Mouse (Mus musculus) cerebellum, adult 2 months (tissue): ENCODE data around the gene Mpv17l2. TPM values are rescaled to one million over a fixed set of nuclear protein-coding genes. Genes with fewer than 3 reads are reported as not detected.

ENCODE experiments used
- DNase-seq, 2 experiments: peaks; one replicate each; pipeline ENCODE4 v3.0.0; 2021
- H3K27ac ChIP-seq: fragments of 200-500 bp; 2 replicates; pipeline ENCODE4 v1.5.1; 2012; ENCODE audit warnings: low read length, control low read depth, inconsistent platforms; ENCODE audit not compliant: insufficient read depth
- H3K27me3 ChIP-seq: fragments of 200-500 bp; 2 replicates; pipeline ENCODE4 v1.6.1; 2012; ENCODE audit warnings: inconsistent platforms, mild to moderate bottlenecking, low read length, moderate library complexity; ENCODE audit not compliant: control insufficient read depth, insufficient read depth
- H3K4me1 ChIP-seq: fragments of 200-500 bp; 2 replicates; pipeline ENCODE4 v1.6.1; 2011; ENCODE audit warnings: low read length; ENCODE audit not compliant: control insufficient read depth, insufficient read depth
- H3K4me3 ChIP-seq: fragments of 200-500 bp; replicated peaks from 2 replicates; pipeline ENCODE3; 2011; ENCODE audit warnings: mild to moderate bottlenecking, low read depth, low read length, control low read depth; ENCODE audit not compliant: insufficient read depth
- CTCF ChIP-seq: fragments of 200-500 bp; IDR thresholded peaks from 2 replicates; pipeline ENCODE4 v1.5.1; 2011; ENCODE audit warnings: low read depth, mild to moderate bottlenecking, control low read depth, low read length, moderate library complexity, borderline replicate concordance; ENCODE audit not compliant: insufficient read depth
- POLR2A ChIP-seq: fragments of 200-500 bp; IDR thresholded peaks from 2 replicates; pipeline ENCODE4 v1.6.1; 2011; ENCODE audit warnings: low read length, control low read depth, borderline replicate concordance; ENCODE audit not compliant: insufficient read depth
- WGBS: fragments of 180-500 bp; shearing (Covaris S2); methylation state at CpG from one replicate; pipeline ENCODE4 v1.1.7; 2018; 5-methylcytosine and 5-hydroxymethylcytosine counted together
- polyA plus RNA-seq: library from polyadenylated mRNA; depleted of rRNA; stranded (reverse); fragments of >200 nt; gene quantifications from 2 replicates; pipeline ENCODE4 v1.2.3, GENCODE M21; 2012

The Mpv17l2 gene
- polyA plus RNA-seq, 1 experiment, result 83.4 TPM

DNA sequence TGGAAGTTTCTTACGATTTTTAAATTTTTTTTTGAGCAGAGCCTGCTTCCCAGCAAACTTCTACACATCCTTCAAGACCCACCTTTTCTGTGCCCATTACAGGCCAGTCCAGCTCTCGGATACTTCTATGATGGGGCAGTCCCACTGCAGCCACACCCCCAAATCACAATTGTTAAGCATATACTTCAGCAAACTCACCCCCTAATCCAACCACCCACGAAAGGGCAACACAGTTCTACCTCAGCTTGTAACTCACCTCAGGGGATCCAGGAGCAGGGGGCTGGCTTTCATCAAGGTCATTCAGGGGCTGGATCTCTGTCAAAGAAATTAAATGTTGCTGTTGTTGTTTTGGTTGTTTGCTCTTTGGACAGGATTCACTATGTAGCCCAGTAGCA, 26.3 kb upstream of the Mpv17l2 start:
- WGBS, result 96% methylated on average over 3 of the region's 3 CpGs
- no peak overlapping the region for H3K27ac ChIP-seq

DNA sequence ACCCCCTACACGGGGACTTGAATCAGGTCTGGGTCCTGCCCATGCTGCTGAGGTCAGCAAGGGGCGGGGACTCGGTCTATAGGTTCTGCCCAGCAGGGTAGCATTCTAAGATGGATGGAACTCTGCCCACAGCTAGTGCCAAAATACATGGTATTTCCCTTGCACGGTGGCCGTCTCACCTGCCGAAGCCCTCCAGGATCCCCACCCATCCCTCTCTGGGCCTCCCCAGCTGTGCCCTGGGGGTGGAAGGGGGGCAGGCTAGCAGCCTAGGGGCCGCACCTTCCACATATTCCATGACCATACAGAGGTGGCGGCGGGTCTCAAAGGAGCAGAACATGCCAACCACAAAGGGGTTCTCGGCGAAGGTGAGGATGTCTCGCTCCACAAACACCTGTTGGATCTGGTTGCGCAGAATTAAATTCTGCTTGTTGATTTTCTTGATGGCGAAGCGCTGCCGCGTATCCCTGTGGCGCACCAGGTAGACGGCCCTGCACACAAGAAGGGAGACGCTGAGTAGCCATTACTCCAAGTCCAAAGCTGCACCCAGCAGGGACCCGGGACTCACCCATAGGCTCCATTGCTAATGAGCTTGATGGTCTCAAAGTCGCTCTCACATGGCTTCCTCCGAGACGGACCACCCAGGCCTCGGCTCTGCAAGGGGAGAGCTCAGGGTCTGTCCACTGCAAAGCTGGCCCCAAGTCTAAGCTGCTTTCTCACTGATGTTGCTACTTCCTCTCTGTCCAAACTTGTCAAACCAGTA, 25.7 kb upstream of the Mpv17l2 start:
- no peak overlapping the region for H3K27ac ChIP-seq
- 88% methylated on average over 25 of the region's 25 CpGs for WGBS
- no peak overlapping the region for H3K4me3 ChIP-seq
- peaks cover 17% of the 10 kb centered on the region for H3K4me1 ChIP-seq
- TF ChIP-seq CTCF, result no peak
- no peak for TF ChIP-seq POLR2A
- H3K27me3 ChIP-seq, result no peaks in the 10 kb centered on the region
- no peak for DNase-seq

More for the DNA sequence above, 26.3 kb upstream of the Mpv17l2 start:
- no peak for DNase-seq
- no peak for TF ChIP-seq POLR2A
- TF ChIP-seq CTCF, result no peak
- Histone ChIP-seq H3K27me3 (no peaks in the 10 kb centered on the region), H3K4me3 (no peak overlapping the region), H3K4me1 (peaks cover 17% of the 10 kb centered on the region)

- WGBS, result 88% methylated on average over 11 of the region's 11 CpGs
- no peak for DNase-seq
- H3K27me3 ChIP-seq, result no peaks in the 10 kb centered on the region
- TF ChIP-seq POLR2A (no peak), CTCF (no peak)
- H3K4me1 ChIP-seq, result peaks cover 6% of the 10 kb centered on the region
- no peak overlapping the region for H3K4me3 ChIP-seq
- H3K27ac ChIP-seq, result no peak overlapping the region
These were observed 19.3 kb upstream of the Mpv17l2 start for GRCm38 (mm10) chr8:70780093-70780492.

DNA sequence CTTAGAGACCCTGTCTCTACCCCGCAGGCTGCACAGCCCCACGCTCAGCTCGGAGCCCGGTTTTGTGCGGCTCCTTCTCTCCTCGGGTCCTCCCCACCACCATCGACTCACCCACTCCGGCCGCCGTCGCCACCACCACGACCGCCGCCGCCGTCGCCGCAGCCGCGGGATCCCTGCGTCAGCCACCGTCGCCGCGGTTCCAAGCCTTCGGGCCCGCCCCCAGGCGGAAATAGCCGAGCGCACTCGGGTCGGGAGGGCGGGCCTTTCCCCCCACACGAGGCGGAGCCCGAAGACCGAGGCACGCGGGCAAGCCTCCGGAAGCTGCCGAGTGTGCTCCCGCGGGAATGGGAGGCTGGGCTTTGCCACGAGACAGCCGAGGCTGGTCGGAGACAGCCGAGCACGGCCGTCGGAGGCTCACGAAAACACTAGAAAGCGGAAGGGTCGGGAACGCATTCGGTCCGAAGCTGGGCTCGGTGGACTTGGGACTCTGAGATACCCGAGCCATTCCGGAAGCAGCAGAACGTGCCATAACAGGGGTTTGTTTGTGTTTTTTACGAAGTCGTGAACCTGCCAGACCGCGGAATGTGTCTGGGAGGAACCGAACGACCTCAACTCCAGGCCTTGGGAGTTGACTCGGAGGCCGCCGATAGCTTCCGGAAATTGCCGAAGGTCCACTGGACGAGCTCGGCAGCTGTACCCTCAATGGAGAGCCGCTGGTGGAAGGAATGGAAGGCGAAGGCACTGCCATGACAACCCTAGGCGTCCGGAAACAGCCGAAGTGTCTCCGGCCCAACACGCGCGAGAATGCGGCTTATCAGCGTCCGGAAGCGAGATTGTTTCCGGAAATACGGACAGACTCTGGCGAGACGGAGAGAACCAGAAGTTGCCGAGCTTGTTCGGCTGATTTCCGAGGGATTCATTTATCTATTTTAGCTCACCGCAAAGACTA, 16.0 kb upstream of the Mpv17l2 start, which contains the start of gene Pik3r2:
Gene Pik3r2 (minus strand): TSS at position 218 of the 949 bp plus-strand sequence.
- Histone ChIP-seq H3K27ac (peak within 1 kb of the TSS; percentile 74), H3K4me3 (peak within 1 kb of the TSS; percentile 85), H3K4me1 (peaks cover 34% of the 10 kb centered on the region), H3K27me3 (no peaks in the 10 kb centered on the region)
- TF ChIP-seq POLR2A (peak; percentile 72), CTCF (no peak)
- WGBS, result under 1% methylated on average over 93 of the region's 94 CpGs
- peak; percentile 97 to 98 for DNase-seq

DNA sequence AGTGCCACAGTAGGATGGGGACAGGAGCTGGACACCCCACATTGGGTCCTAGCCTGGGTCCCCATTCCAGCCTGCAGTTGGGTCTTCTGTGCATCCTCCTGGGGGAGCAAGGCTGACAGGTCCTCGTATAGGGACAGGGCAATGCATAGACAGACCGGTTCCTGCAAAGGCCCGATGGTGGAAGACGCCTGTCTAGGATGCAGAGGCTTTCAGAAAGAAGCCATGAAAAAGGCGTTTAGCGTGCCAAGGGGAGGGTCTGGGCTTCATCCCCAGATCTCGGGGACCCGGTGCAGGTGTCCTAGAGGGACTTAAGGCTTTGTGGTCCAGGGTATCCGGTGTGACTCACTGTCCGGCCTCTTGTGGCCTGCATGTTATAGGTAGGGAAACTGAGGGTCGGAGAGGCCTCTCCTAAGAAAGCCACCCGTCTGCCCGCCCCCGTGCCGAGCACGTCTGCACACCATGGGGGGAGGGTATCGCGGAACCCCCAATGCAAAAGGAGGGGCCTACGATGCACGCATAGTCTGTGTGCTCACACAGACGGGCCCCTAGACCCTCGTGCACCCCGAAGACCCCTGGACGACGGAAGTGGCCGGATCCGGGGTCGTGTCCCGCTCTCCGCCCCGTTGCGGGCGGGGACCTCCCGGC, 15.2 kb upstream of the Mpv17l2 start:
- Histone ChIP-seq H3K4me3 (peak overlapping the region; percentile 74), H3K27ac (peak overlapping the region; percentile 74), H3K27me3 (no peaks in the 10 kb centered on the region), H3K4me1 (peaks cover 39% of the 10 kb centered on the region)
- TF ChIP-seq POLR2A (no peak), CTCF (no peak)
- WGBS, result under 1% methylated on average over 34 of the region's 34 CpGs
- peak in 1 of 2 experiments; percentile 61 for DNase-seq

- Histone ChIP-seq H3K4me1 (peaks cover 39% of the 10 kb centered on the region), H3K4me3 (peak overlapping the region; percentile 74), H3K27me3 (no peaks in the 10 kb centered on the region), H3K27ac (peak overlapping the region; percentile 74; the same call in 1 of the 2 replicates)
- TF ChIP-seq CTCF (no peak), POLR2A (no peak)
- WGBS, result 28% methylated on average over 5 of the region's 5 CpGs
- no peak for DNase-seq
These were observed 14.5 kb upstream of the Mpv17l2 start for GRCm38 (mm10) chr8:70775227-70775626.

GRCm38 (mm10) chr8:70774740-70775139, 14.0 kb upstream of the Mpv17l2 start:
- DNase-seq, result no peak
- H3K27me3 ChIP-seq, result no peaks in the 10 kb centered on the region
- H3K4me3 ChIP-seq, result peak overlapping the region; percentile 74
- H3K4me1 ChIP-seq, result peaks cover 39% of the 10 kb centered on the region
- 51% methylated on average over 18 of the region's 18 CpGs for WGBS
- TF ChIP-seq POLR2A (no peak), CTCF (no peak)
- peak overlapping the region; percentile 74 for H3K27ac ChIP-seq
